Mouse (Mus musculus): ENCODE data around the gene Pam. TPM values are rescaled to one million over a fixed set of nuclear protein-coding genes. Genes with fewer than 3 reads are reported as not detected.

The Pam gene
- polyA plus RNA-seq (2011; ENCODE audit: insufficient read depth, insufficient read length, low replicate concordance, missing spikeins) = 10.2 and 14.5 TPM in 2 replicates

- Histone ChIP-seq H3K4me3 (replicated peaks; ENCODE audit: control insufficient read depth, low read depth, low read length) (peak within 1 kb of the TSS; percentile 68), H3K27ac (ENCODE audit: control insufficient read depth, insufficient read depth, low read depth, low read length, poor library complexity) (peak within 1 kb of the TSS; percentile 64), H3K4me1 (ENCODE audit: control insufficient read depth, insufficient read depth, low read length) (no peaks in the 10 kb centered on the region; the same call in 1 of the 2 replicates)
- under 1% methylated on average over 77 of the region's 82 CpGs for WGBS
- TF ChIP-seq POLR2A (IDR thresholded peaks at IDR 0.05; ENCODE audit: borderline replicate concordance, control insufficient read depth, low read depth, low read length) = no peak
- no peak for TF ChIP-seq CTCF (IDR thresholded peaks at IDR 0.05; ENCODE audit: control insufficient read depth, insufficient read depth, low read length)
Measured at GRCm38 (mm10) chr1:98095246-98095990, at the start of gene Pam. Pam (minus strand) TSS chr1:98095646.

DNA sequence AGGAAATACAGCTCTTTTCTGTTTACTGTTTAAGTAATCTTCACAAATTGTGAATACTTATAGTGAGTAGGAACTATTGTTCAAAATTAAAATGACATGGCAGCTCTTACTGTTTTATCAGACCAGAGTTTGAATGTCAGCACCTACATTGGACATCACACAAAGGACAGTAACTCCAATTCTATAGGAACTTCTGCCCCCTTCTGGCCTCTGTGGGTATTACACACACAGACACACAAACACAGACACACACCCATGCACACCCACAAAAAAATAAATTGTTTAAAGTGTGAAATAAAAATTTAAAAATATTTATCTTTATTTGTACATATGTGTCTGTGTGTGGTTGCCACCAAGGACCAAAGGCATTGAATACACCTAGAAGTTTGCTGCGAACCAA, 49.4 kb upstream of the Pam start:
- no peak for TF ChIP-seq CTCF (IDR thresholded peaks at IDR 0.05; ENCODE audit: control insufficient read depth, insufficient read depth, low read length)
- no peak for TF ChIP-seq POLR2A (IDR thresholded peaks at IDR 0.05; ENCODE audit: borderline replicate concordance, control insufficient read depth, low read depth, low read length)
- WGBS = 84% methylated on average over 1 of the region's 1 CpGs
- no peak overlapping the region for H3K27ac ChIP-seq (ENCODE audit: control insufficient read depth, insufficient read depth, low read depth, low read length, poor library complexity)
- no peaks in the 10 kb centered on the region; the same call in 1 of the 2 replicates for H3K4me1 ChIP-seq (ENCODE audit: control insufficient read depth, insufficient read depth, low read length)
- no peak overlapping the region for H3K4me3 ChIP-seq (replicated peaks; ENCODE audit: control insufficient read depth, low read depth, low read length)

DNA sequence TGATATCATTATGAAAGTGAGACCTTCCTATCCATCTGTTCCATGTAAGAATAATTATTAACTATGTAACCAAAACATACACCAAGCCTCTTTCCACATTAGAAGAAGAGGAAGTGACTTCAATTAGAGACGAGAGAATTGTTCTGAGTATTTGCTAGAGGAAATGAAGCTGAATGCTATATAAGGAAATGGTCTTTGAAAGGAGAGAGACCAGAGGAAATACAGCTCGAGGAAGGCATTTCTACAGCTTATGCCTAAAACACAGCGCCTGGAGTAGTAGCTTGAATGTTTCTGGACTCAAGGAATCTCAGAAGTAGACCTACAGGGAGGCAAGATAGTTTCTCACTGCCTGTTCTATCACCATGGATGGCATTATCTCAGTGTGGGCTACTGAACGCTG, 35.8 kb upstream of the Pam start:
- Histone ChIP-seq H3K27ac (ENCODE audit: control insufficient read depth, insufficient read depth, low read depth, low read length, poor library complexity) (peak overlapping the region; percentile 59; the same call in 1 of the 2 replicates), H3K4me3 (replicated peaks; ENCODE audit: control insufficient read depth, low read depth, low read length) (no peak overlapping the region), H3K4me1 (ENCODE audit: control insufficient read depth, insufficient read depth, low read length) (no peaks in the 10 kb centered on the region; the same call in 1 of the 2 replicates)
- TF ChIP-seq CTCF (IDR thresholded peaks at IDR 0.05; ENCODE audit: control insufficient read depth, insufficient read depth, low read length) = no peak
- no peak for TF ChIP-seq POLR2A (IDR thresholded peaks at IDR 0.05; ENCODE audit: borderline replicate concordance, control insufficient read depth, low read depth, low read length)
- 8% methylated on average over 4 of the region's 4 CpGs for WGBS

DNA sequence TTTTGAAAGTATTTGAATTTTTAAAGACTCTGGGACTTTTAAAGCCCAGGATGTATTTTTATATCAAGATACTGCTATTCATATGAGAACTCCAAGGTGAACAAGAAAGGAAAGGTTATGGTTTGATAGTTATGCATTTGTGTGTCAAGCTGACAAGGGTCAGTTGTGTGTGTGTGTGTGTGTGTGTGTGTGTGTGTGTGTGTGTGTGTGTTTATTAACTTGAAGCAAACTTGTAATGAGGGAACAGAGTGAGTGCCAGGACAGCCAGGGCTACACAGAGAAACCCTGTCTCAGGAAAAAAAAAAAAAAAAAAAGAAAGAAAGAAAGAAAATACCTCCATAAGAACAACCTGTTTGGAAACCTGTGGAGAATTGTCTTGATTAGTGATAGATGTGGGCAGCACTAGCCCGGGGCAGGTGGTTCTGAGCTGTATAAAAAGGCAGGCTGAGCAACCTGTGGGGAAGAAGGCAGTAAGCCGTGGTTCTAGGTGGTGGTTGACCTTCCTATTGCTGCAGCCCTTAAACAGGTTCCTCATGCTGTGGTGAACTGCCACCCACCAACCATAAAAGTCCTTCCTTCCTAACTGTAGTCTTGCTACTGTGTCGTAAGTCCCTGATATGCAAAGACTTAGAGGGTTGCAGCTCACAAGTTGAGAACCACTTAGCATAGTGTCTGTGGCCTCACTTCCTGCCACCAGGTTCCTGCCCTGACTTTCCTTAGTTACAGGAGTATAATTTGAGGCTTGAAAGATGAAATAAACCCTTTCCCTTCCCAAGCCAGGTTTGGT, 34.3 kb upstream of the Pam start:
- Histone ChIP-seq H3K4me1 (ENCODE audit: control insufficient read depth, insufficient read depth, low read length) (no peaks in the 10 kb centered on the region; the same call in 1 of the 2 replicates), H3K4me3 (replicated peaks; ENCODE audit: control insufficient read depth, low read depth, low read length) (no peak overlapping the region), H3K27ac (ENCODE audit: control insufficient read depth, insufficient read depth, low read depth, low read length, poor library complexity) (no peak overlapping the region; the same call in 1 of the 2 replicates)
- WGBS = 3% methylated on average over 3 of the region's 3 CpGs
- no peak for TF ChIP-seq POLR2A (IDR thresholded peaks at IDR 0.05; ENCODE audit: borderline replicate concordance, control insufficient read depth, low read depth, low read length)
- no peak for TF ChIP-seq CTCF (IDR thresholded peaks at IDR 0.05; ENCODE audit: control insufficient read depth, insufficient read depth, low read length)

- TF ChIP-seq CTCF (IDR thresholded peaks at IDR 0.05; ENCODE audit: control insufficient read depth, insufficient read depth, low read length) (no peak), POLR2A (IDR thresholded peaks at IDR 0.05; ENCODE audit: borderline replicate concordance, control insufficient read depth, low read depth, low read length) (no peak)
- no peak overlapping the region for H3K4me3 ChIP-seq (replicated peaks; ENCODE audit: control insufficient read depth, low read depth, low read length)
- H3K4me1 ChIP-seq (ENCODE audit: control insufficient read depth, insufficient read depth, low read length) = no peaks in the 10 kb centered on the region; the same call in 1 of the 2 replicates
- H3K27ac ChIP-seq (ENCODE audit: control insufficient read depth, insufficient read depth, low read depth, low read length, poor library complexity) = no peak overlapping the region
- WGBS = 70% methylated on average over 1 of the region's 1 CpGs
Measured at GRCm38 (mm10) chr1:98129111-98129510, 33.7 kb upstream of the Pam start.

DNA sequence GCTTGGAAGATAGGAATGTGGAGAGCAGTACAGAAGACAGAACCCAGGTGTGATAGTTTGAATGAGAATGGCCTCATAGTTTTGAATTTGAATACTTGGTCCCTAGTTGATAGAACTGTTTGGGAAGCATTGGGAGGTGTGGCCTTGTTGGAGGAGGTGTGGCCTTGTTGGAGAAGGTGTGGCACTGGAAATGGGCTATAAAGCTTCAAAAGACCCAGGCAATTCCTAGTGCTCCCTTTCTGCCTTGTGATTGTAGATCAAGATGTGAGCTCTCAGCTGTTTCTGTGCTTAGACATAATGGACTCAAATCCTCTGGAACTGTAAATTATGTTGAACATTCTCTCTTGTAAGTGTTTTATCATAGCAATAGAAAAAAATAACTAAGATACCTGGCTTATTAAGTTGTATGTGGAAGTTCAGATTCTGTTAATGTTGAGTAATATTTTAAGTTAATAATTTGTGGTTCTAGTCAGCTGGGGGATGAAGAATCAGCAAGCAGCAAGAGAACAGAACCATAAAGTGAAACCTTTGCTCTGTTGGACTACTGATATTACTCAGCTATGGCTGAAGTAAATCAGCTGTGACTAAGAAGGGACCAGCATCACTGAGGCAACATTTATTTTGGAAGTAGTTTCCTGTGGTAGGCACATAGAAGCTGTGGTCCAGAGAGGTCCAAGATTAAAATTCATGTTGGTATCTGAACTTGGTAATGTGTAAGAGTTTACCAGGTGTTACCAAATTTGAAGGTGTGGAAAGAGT, 33.1 kb upstream of the Pam start:
- H3K4me1 ChIP-seq (ENCODE audit: control insufficient read depth, insufficient read depth, low read length) = no peaks in the 10 kb centered on the region; the same call in 1 of the 2 replicates
- no peak overlapping the region for H3K4me3 ChIP-seq (replicated peaks; ENCODE audit: control insufficient read depth, low read depth, low read length)
- H3K27ac ChIP-seq (ENCODE audit: control insufficient read depth, insufficient read depth, low read depth, low read length, poor library complexity) = no peak overlapping the region
- no peak for TF ChIP-seq CTCF (IDR thresholded peaks at IDR 0.05; ENCODE audit: control insufficient read depth, insufficient read depth, low read length)
- no peak for TF ChIP-seq POLR2A (IDR thresholded peaks at IDR 0.05; ENCODE audit: borderline replicate concordance, control insufficient read depth, low read depth, low read length)

- no peak overlapping the region for H3K4me3 ChIP-seq (replicated peaks; ENCODE audit: control insufficient read depth, low read depth, low read length)
- H3K27ac ChIP-seq (ENCODE audit: control insufficient read depth, insufficient read depth, low read depth, low read length, poor library complexity) = no peak overlapping the region
- no peaks in the 10 kb centered on the region; the same call in 1 of the 2 replicates for H3K4me1 ChIP-seq (ENCODE audit: control insufficient read depth, insufficient read depth, low read length)
- WGBS = 66% methylated on average over 3 of the region's 3 CpGs
- TF ChIP-seq CTCF (IDR thresholded peaks at IDR 0.05; ENCODE audit: control insufficient read depth, insufficient read depth, low read length) = no peak
- TF ChIP-seq POLR2A (IDR thresholded peaks at IDR 0.05; ENCODE audit: borderline replicate concordance, control insufficient read depth, low read depth, low read length) = no peak
Measured at GRCm38 (mm10) chr1:98126268-98126667, 30.8 kb upstream of the Pam start.
